Mouse (Mus musculus) megakaryocyte, embryonic 14.5 days (primary cell): Measurements from ENCODE around the gene Nxpe4.

Source experiments
- FLI1 ChIP-seq: IDR thresholded peaks from 2 replicates; pipeline ENCODE4 v1.6.1; 2012; ENCODE audit warnings: low read length, inconsistent platforms, mixed read lengths
- GATA1 ChIP-seq: IDR thresholded peaks from 3 replicates; pipeline ENCODE4 v1.6.1; 2012; ENCODE audit warnings: mixed read lengths, low read length, inconsistent platforms, borderline replicate concordance

DNA sequence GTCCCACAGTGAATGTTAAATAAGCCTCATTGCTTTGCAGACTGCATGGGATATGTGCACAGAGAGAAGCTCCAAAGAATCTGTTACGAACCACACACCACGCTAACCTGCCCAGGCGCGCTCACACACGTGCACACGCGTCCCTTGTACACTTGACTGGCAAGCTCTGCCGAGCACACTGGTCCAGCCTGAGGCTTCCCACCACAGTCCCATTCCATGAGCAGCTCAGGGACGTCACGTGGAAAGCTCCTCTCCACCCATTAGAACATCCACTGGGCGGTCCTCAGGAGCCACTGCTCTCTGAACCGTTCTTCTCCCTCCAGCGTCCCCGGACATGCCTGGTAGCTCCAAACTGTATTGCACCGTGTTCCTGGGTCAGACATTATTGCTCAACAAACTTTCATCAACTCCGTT lies 105.2 kb downstream of the Nxpe4 start:
- TF ChIP-seq GATA1, result no peak
- no peak for TF ChIP-seq FLI1
